9 mouse cellular contexts compared by ENCODE assay signal in genomic region chr7:116198407-116198806, GRCm38 (mm10).
DNase-seq lines count a peak whose midpoint lies in the region; ATAC-seq and TF ChIP-seq lines count a peak whose summit lies in the region.
"Had no signal": no experiment of that assay in that cellular context is flagged by ENCODE, and none has a peak within 500 bp of the region (broad histone marks: within the 10 kb centered on the region; RNA-seq: fewer than 3 reads in every experiment).

No protein-coding gene starts in this region.

- H3K9me3 ChIP-seq in hindbrain, embryonic 16.5 days (ENCODE audit: control insufficient read depth, low read length), result no peaks in the 10 kb centered on the region
- H3K9me3 ChIP-seq in hindbrain, embryonic 12.5 days (replicated peaks), result no peaks in the 10 kb centered on the region
- no peaks in the 10 kb centered on the region for H3K9me3 ChIP-seq in lung, postnatal 0 days (ENCODE audit: low read length)
- no peaks in the 10 kb centered on the region for H3K9me3 ChIP-seq in midbrain, embryonic 14.5 days (ENCODE audit: control insufficient read depth, low read length)
- no peaks in the 10 kb centered on the region for H3K9me3 ChIP-seq in midbrain, embryonic 10.5 days (replicated peaks)
- H3K9me3 ChIP-seq: megakaryocyte, embryonic 14.5 days had no signal

- peaks cover 7% of the 10 kb centered on the region; the same call in 1 of the 2 replicates for H3K4me1 ChIP-seq in hindbrain, embryonic 16.5 days (ENCODE audit: control insufficient read depth, insufficient read depth, low read depth, low read length)
- peaks cover 20% of the 10 kb centered on the region for H3K4me1 ChIP-seq in hindbrain, embryonic 12.5 days
- peaks cover 9% of the 10 kb centered on the region for H3K4me1 ChIP-seq in lung, postnatal 0 days (ENCODE audit: insufficient read depth, low read depth, low read length)
- no peaks in the 10 kb centered on the region for H3K4me1 ChIP-seq in midbrain, embryonic 14.5 days (ENCODE audit: control insufficient read depth, insufficient read depth, low read length)
- peaks cover 31% of the 10 kb centered on the region for H3K4me1 ChIP-seq in midbrain, embryonic 10.5 days

- no peaks in the 10 kb centered on the region for H3K36me3 ChIP-seq in hindbrain, embryonic 16.5 days (ENCODE audit: control insufficient read depth, insufficient read depth, low read length)
- H3K36me3 ChIP-seq in hindbrain, embryonic 12.5 days, result no peaks in the 10 kb centered on the region
- H3K36me3 ChIP-seq in lung, postnatal 0 days (ENCODE audit: insufficient read depth, low read length), result no peaks in the 10 kb centered on the region
- no peaks in the 10 kb centered on the region for H3K36me3 ChIP-seq in midbrain, embryonic 14.5 days (ENCODE audit: control insufficient read depth, insufficient read depth, low read length)
- no peaks in the 10 kb centered on the region for H3K36me3 ChIP-seq in midbrain, embryonic 10.5 days

- TF ChIP-seq EP300 in lung, postnatal 0 days (IDR thresholded peaks at IDR 0.05), result no peak

- no peaks in the 10 kb centered on the region for H3K27me3 ChIP-seq in hindbrain, embryonic 16.5 days (replicated peaks; ENCODE audit: control insufficient read depth, insufficient read depth, low read length)
- H3K27me3 ChIP-seq in hindbrain, embryonic 12.5 days, result no peaks in the 10 kb centered on the region
- no peaks in the 10 kb centered on the region for H3K27me3 ChIP-seq in lung, postnatal 0 days (replicated peaks; ENCODE audit: insufficient read depth, low read length)
- no peaks in the 10 kb centered on the region for H3K27me3 ChIP-seq in midbrain, embryonic 14.5 days (ENCODE audit: control insufficient read depth, insufficient read depth, low read length)
- no peaks in the 10 kb centered on the region for H3K27me3 ChIP-seq in midbrain, embryonic 10.5 days (ENCODE audit: low read depth, poor library complexity, severe bottlenecking)

- peak; percentile 54 for TF ChIP-seq CTCF in lung, postnatal 0 days (IDR thresholded peaks at IDR 0.05)

- intact Hi-C loops in heart, postnatal 14 days (cut with DNase I), result loop anchor here (2.0 kb wide), 1 partner anchor 38 kb away; no protein-coding TSS in a partner anchor

- H3K9ac ChIP-seq in hindbrain, embryonic 16.5 days (ENCODE audit: low read depth, low read length), result no peak overlapping the region
- H3K9ac ChIP-seq in hindbrain, embryonic 12.5 days, result no peak overlapping the region
- H3K9ac ChIP-seq in lung, postnatal 0 days (replicated peaks; ENCODE audit: low read depth), result no peak overlapping the region
- no peak overlapping the region for H3K9ac ChIP-seq in midbrain, embryonic 14.5 days (replicated peaks; ENCODE audit: low read length)

- no peak overlapping the region for H3K4me3 ChIP-seq in hindbrain, embryonic 16.5 days (ENCODE audit: low read length)
- no peak overlapping the region for H3K4me3 ChIP-seq in hindbrain, embryonic 12.5 days
- no peak overlapping the region for H3K4me3 ChIP-seq in lung, postnatal 0 days (ENCODE audit: low read depth, low read length)
- no peak overlapping the region for H3K4me3 ChIP-seq in midbrain, embryonic 14.5 days (replicated peaks; ENCODE audit: low read depth, low read length)
- H3K4me3 ChIP-seq in midbrain, embryonic 10.5 days, result no peak overlapping the region
- H3K4me3 ChIP-seq: megakaryocyte, embryonic 14.5 days had no signal

- H3K27ac ChIP-seq in hindbrain, embryonic 16.5 days (ENCODE audit: low read depth, low read length), result no peak overlapping the region
- H3K27ac ChIP-seq in hindbrain, embryonic 12.5 days, result no peak overlapping the region
- H3K27ac ChIP-seq in lung, postnatal 0 days (ENCODE audit: low read length), result no peak overlapping the region
- no peak overlapping the region for H3K27ac ChIP-seq in midbrain, embryonic 14.5 days (replicated peaks; ENCODE audit: low read depth, low read length)
- H3K27ac ChIP-seq in midbrain, embryonic 10.5 days (replicated peaks), result no peak overlapping the region; the same call in 1 of the 2 replicates

- 23% methylated on average over 7 of the region's 7 CpGs for whole genome bisulfite sequencing in hindbrain, embryonic 16.5 days
- WGBS in hindbrain, embryonic 12.5 days, result 31% methylated on average over 7 of the region's 7 CpGs
- WGBS in lung, postnatal 0 days, result 7% methylated on average over 7 of the region's 7 CpGs
- 15% methylated on average over 7 of the region's 7 CpGs for WGBS in midbrain, embryonic 14.5 days
- WGBS in midbrain, embryonic 10.5 days, result 28% methylated on average over 7 of the region's 7 CpGs

- DNase-seq in ZHBTc4 (ENCODE audit: low read depth, low spot score), result peak; percentile 71
- DNase-seq in heart, postnatal 14 days, result peak; percentile 36 to 49
- peak; percentile 69 for DNase-seq in lung, postnatal 0 days (ENCODE audit: low spot score)
- no peak for DNase-seq in midbrain, embryonic 14.5 days
- no peak for DNase-seq in midbrain, embryonic 10.5 days (ENCODE audit: low spot score)

- peak; percentile 37; the same call in 1 of the 2 replicates for ATAC-seq in hindbrain, embryonic 16.5 days
- no peak for ATAC-seq in hindbrain, embryonic 12.5 days (ENCODE audit: low FRiP score)
- peak; percentile 67 for ATAC-seq in lung, postnatal 0 days
- ATAC-seq in midbrain, embryonic 14.5 days (ENCODE audit: low FRiP score, low TSS enrichment), result no peak
- no peak for ATAC-seq in erythroblast, adult 5-6 weeks (replicated peaks; ENCODE audit: low FRiP score, poor library complexity, severe bottlenecking)

- no peak overlapping the region for H3K4me2 ChIP-seq in hindbrain, embryonic 16.5 days (ENCODE audit: low read length)
- H3K4me2 ChIP-seq in hindbrain, embryonic 12.5 days (replicated peaks), result no peak overlapping the region
- no peak overlapping the region for H3K4me2 ChIP-seq in lung, postnatal 0 days (replicated peaks; ENCODE audit: low read depth, low read length)
- no peak overlapping the region for H3K4me2 ChIP-seq in midbrain, embryonic 14.5 days (ENCODE audit: low read length)

Comparison
In these comparisons a context has a peak if more than half of its experiments do, and no peak if none do; other contexts are left out.
1. ATAC-seq: peak in hindbrain, embryonic 16.5 days (single experiment) and lung, postnatal 0 days (single experiment); none in hindbrain, embryonic 12.5 days (single experiment), midbrain, embryonic 14.5 days (single experiment) and erythroblast, adult 5-6 weeks (single experiment).
2. DNase-seq: peak in ZHBTc4 (single experiment), heart, postnatal 14 days (2 of 2) and lung, postnatal 0 days (single experiment); none in midbrain, embryonic 14.5 days (single experiment) and midbrain, embryonic 10.5 days (single experiment).